Mouse (Mus musculus): ENCODE results near the gene Smpd3.

The Smpd3 gene

DNA sequence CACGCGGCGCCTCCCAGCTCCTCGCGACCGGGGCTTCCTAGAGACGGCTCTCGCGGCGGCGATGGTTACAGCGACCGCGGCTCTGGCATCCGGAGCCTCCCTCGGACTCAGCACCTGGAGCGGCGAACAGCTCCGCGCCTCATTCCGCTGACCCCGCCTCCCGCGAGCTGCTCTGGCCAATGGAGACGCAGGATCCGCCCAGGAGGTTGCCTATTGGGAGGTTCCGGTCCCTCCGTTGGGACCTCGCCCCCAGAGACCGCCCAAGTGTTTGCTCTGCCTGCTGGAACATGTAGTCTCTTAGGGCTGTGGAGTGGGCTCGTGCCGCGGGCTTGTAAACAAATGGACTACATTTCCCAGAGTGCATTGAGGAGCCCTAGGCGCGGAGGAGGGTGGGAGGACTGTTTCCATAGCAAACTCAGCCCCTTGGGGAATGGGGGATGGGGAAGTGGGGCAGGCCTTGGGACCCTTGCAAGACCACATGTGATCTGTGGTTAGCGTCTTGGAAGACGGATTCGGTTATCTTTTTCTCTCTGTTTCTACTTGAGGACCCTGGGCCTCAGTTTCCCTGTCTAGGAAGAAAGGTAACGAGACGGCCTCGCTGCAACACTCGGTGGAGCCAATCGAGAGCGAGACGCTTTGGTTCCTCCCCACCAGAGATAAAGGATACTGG lies at the start of gene Smpd3:
Gene Smpd3 (minus strand): TSS at position 137 of the 670 bp plus-strand sequence.
- peak; percentile 95 to 98 for DNase-seq

DNA sequence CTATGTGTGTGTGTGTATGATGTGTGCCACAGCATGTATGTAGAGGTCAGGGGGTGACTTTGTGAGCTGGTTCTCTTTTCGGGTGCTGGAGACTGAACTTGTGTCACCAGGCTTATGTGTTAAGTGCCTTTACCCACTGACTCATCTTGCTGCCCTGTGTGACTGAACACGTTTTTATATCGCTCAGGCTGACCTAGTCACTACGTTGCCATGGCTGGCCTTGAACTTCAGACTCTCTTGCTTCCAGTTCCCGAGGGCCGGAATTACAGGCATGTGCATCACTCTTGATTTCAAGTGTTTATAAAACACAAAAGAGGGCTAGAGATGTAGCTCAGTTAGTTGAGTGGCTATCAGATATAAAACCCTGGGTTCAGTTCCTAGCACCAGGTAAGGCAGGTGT lies 43.2 kb upstream of the Smpd3 start:
- DNase-seq: no peak

DNA sequence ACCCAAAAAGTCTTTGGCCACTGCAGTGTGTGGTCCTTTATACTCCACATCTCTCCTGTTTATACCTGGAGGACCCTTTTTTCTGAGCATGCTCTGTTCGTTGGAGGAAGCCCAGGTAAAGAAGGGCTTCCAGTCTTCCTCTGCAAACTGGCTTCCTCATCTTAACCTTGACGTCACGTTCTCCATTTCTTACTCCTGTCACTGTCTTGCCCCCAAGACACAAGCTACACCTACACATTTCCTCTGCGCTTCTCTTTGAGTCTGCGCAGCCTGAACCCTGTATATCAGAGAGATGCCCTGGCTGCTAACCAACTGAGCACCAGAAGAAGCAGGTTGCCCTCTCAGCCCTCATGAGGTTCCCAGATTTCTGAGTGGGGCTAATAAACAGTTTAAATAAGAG lies 41.6 kb upstream of the Smpd3 start:
- no peak for DNase-seq

DNA sequence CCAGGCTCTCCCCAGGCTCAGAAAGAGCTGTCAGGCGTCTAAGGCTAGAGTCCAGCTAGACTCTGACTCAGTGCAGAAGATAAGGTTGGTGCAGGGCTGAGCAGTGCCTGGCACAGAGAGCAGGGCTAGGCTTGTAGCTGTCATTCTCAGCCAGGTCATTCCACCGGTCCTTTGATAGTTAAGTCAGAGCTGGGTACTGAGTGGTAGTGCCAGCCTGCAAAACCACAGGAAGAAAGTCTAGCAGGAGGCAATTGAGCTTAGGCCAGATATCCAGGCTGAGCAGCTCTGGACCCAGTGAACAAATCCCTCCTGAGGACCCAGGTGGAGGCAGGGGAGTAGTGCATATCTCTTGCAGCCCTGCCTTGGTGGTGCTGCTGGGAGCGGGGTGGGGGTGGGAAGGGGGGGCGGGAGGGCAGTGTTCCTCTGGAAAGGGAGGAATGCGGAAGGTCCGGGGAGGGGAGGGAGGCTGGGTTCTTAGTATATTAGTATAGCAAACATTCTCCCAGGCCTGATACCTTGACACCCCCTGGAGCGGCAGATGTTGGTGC lies 40.8 kb upstream of the Smpd3 start:
- no peak for DNase-seq

GRCm38 (mm10) chr8:106376862-106377261 lies 39.1 kb upstream of the Smpd3 start:
- DNase-seq: no peak

DNA sequence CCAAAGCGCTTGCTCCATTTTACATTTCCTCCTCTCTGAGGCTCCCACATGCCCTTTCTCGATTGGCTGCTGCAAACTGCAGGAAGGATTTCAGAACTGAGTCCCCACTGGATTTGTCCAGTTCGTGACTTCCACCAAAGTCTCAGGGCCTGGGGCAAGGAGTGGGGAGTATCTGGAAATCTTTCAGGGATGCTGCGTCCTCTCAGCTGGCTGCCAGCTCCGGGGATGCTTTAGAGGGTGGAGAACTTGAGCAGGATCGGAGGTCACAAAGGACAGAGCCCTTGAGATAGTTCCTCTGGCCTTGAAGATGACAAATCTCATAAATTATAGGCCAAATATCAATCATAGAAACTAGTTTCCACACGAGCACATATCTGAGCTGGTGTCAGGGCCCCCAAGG lies 38.2 kb upstream of the Smpd3 start:
- DNase-seq: no peak

- DNase-seq: no peak
These were observed 31.3 kb upstream of the Smpd3 start for GRCm38 (mm10) chr8:106369069-106369468.

DNA sequence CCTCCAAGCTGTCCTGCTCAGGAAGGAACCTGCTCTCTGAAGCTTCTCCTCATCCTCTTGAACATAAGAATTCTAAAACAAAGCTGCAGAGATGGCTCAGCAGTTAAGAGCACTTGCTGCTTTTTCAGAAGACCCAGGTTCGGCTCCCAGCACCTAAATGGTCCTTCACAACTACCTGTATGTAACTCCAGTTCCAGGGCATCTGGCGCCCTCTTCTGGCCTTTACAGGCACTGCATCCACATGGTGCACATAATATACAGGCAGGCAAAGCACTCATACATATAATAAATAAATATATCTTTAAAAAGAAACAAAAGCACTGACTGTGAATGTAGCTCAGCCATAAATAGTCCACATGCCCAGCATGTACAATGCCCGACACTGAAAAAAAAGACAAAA lies 30.7 kb upstream of the Smpd3 start:
- no peak for DNase-seq

- DNase-seq: no peak
These were observed 27.0 kb upstream of the Smpd3 start for GRCm38 (mm10) chr8:106364837-106365236.

- no peak for DNase-seq
These were observed 26.5 kb upstream of the Smpd3 start for GRCm38 (mm10) chr8:106364278-106364677.

DNA sequence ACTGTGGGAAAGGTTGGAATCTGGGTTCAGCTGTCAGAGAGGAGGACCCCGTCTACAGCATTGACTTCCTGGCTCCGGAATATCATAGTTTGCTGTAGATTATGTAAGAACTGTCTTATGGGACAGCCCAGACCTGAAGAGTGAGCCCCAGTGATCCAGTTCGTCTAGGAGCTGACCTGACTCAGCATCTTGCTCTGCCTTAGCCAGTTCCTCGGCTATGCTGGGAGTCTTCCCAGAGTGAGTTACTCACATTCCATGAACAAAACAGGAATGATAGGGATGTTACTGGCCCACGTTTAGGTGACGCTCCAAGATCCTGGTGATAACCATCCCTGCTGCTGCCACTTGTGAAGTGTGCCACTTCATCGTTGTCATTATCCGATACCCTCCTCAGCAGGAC lies 25.5 kb upstream of the Smpd3 start:
- DNase-seq: no peak

DNA sequence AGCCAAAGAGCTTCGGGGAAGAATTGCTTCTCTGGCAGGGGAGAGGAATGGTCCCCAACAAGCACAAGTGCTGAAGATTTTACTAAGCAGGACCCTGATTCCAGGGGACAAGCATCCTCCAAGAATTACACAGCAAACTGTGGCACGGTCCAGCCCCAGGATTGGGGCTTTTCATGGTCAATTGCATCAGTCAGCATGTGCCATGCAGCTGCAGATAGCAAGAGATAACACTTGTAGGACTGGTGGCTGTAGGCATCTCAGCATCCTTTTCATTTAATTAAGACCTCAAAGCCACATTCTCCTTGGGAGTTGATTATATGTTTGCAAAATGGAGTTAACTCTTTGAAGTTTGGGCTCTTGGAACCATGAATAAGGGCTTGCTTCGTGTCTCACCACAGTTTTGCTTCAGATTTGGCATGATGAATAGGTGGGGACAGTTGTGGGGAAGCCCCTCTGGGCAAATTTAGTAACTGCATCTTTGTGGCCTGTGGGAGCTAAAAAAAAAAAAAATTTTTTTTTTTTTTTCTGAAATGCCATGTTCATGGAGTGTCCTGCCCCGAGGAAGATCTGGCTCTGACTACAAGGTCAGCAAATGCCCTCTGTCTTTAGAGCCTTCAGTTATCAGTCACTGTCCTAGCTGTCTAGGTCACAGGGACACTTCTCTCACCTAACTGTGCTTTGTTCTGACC lies 22.0 kb upstream of the Smpd3 start:
- DNase-seq: no peak

GRCm38 (mm10) chr8:106351135-106351534 lies 13.3 kb upstream of the Smpd3 start:
- DNase-seq: no peak

- DNase-seq: no peak
These were observed 11.6 kb upstream of the Smpd3 start for GRCm38 (mm10) chr8:106349398-106349797.

GRCm38 (mm10) chr8:106346123-106346522 lies 8.3 kb upstream of the Smpd3 start:
- no peak for DNase-seq

DNA sequence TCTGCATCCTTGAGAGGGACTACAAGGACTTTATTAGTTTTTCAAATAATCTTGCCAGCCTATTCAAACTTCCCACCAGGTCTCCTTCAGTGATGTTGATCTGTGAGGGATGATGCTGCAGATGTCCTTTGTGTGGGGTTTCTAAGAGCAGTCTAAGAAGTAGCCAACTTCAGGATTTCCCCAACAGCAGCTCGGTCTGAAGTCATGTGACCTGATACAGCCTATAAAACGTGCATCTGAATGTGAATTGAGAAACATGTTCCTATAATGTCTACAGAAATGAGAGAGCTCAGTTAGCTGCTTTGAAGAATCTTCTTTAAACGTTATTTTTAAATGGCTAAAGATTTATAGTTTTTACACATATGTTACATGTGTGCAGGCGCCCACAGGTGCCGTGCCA lies 5.7 kb upstream of the Smpd3 start:
- no peak for DNase-seq

GRCm38 (mm10) chr8:106342828-106343227 lies 5.0 kb upstream of the Smpd3 start:
- DNase-seq: no peak

- no peak for DNase-seq
These were observed 987 bp upstream of the Smpd3 start for GRCm38 (mm10) chr8:106338741-106339209.

- peak in 1 of 2 experiments; percentile 7 for DNase-seq
These were observed 1.2 kb downstream of the Smpd3 start for GRCm38 (mm10) chr8:106336561-106336960.

GRCm38 (mm10) chr8:106336031-106336430 lies 1.8 kb downstream of the Smpd3 start:
- no peak for DNase-seq

- DNase-seq: no peak
These were observed 2.6 kb downstream of the Smpd3 start for GRCm38 (mm10) chr8:106335196-106335595.

- DNase-seq: no peak
These were observed 4.4 kb downstream of the Smpd3 start for GRCm38 (mm10) chr8:106333346-106333745.

DNA sequence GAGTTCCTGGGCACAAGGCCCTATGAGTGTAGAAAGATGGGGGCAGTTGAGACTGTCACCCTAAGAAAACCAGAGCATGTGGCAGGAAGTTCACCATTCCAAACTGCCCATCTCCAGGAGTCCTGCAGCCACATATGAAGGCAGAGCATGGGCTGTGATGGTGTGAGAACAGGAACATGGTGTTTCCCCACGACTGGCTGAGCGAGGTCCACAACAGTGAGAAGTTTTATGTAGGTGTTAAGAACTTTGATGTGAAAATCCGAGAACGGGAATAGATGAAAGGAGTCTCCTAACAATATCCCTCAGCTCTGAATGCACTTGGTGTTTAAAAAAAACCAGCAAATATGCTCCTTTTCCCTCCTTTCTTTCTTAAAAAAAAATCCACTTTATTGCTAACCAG lies 5.3 kb downstream of the Smpd3 start:
- no peak for DNase-seq

GRCm38 (mm10) chr8:106326624-106327023 lies 11.2 kb downstream of the Smpd3 start:
- DNase-seq: no peak

All from thymus, postnatal 36 days (tissue).